Mouse (Mus musculus): ENCODE data around the gene Cysltr1. TPM values are rescaled to one million over a fixed set of nuclear protein-coding genes. Genes with fewer than 3 reads are reported as not detected.

Cysltr1 gene
- polyA plus RNA-seq, 1 experiment from 2014 or later, result 0.93 TPM

- WGBS, result 84% methylated on average over 2 of the region's 2 CpGs
- no peaks in the 10 kb centered on the region for H3K36me3 ChIP-seq
- no peaks in the 10 kb centered on the region for H3K9me3 ChIP-seq (replicated peaks)
- H3K4me1 ChIP-seq, result no peaks in the 10 kb centered on the region
- no peaks in the 10 kb centered on the region for H3K27me3 ChIP-seq
- no peak overlapping the region for H3K27ac ChIP-seq
- H3K4me2 ChIP-seq (replicated peaks), result no peak overlapping the region
- no peak for ATAC-seq (ENCODE audit: low FRiP score)
- H3K4me3 ChIP-seq, result no peak overlapping the region
- H3K9ac ChIP-seq, result no peak overlapping the region
These were observed 48.0 kb downstream of the Cysltr1 start for GRCm38 (mm10) chrX:106555457-106555856.

DNA sequence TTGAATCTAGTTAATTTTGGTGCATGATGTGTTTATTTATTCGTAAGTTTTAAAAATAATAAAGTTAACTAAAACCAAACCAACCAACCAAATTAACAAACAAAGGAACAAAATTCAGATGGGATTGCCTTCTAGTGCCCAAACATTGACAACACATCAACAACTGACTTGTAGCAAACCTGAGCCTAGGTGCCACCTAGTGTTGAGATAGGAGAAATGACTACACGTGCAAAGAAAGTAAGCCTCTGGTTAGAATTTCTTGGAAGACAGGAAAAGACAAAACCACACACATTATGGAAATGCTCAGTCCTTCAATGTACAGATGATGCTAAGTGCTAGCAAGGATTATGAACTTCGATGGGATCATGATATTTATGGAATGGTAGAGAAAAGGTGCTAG lies 67.1 kb downstream of the Cysltr1 start:
- H3K36me3 ChIP-seq, result no peaks in the 10 kb centered on the region
- no peak overlapping the region for H3K27ac ChIP-seq
- no peak for ATAC-seq (ENCODE audit: low FRiP score)
- no peaks in the 10 kb centered on the region for H3K27me3 ChIP-seq
- no peaks in the 10 kb centered on the region for H3K4me1 ChIP-seq
- H3K4me2 ChIP-seq (replicated peaks), result no peak overlapping the region
- no peaks in the 10 kb centered on the region for H3K9me3 ChIP-seq (replicated peaks)
- no peak overlapping the region for H3K4me3 ChIP-seq
- no peak overlapping the region for H3K9ac ChIP-seq
- WGBS, result 36% methylated on average over 3 of the region's 3 CpGs

Other genes starting within 250 kb of the Cysltr1 start
- 10.0 and 10.4 TPM in 2 replicates for gene Fndc3c1, start 118.3 kb downstream of the Cysltr1 start, polyA plus RNA-seq (2016; fragmentation: Nextera tagmentation; extraction: Ambion mirVana)
- 0.66 and 1.1 TPM in 2 replicates for gene Gm5127, start 20.5 kb downstream of the Cysltr1 start, polyA plus RNA-seq (2016; fragmentation: Nextera tagmentation; extraction: Ambion mirVana)
- gene Rtl3, start 237.0 kb upstream of the Cysltr1 start, polyA plus RNA-seq (2016; fragmentation: Nextera tagmentation; extraction: Ambion mirVana), result 5.6 and 14.7 TPM in 2 replicates

Measured in hindbrain, embryonic 12.5 days (tissue).